Mouse (Mus musculus) right cerebral cortex, adult 2 months (tissue): ENCODE results near the gene Galnt18.

Experiments
- DNase-seq, 2 experiments: peaks; one replicate each; pipeline ENCODE4 v3.0.0; 2021 to 2022; ENCODE audit warnings: low spot score in 2 of 2

Galnt18 gene

DNA sequence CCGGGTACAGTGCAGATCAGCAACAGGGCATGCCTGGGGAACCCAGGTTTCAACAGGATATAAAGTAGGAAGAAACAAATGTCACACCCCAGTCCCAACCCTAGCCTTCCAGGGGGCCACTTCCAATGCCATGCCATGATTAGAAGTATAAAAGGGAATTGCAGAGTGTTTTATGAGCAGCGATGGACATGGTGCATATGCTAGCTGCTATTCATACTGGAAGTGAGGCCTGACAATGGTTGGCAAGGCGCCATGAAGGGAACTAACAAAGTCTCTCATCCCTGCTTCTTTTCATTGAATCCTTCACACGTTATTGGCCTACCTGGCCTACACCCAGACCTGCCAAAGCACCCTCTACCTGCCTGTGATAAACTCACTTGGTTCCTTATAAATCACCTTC lies 295.9 kb downstream of the Galnt18 start:
- DNase-seq, result no peak

DNA sequence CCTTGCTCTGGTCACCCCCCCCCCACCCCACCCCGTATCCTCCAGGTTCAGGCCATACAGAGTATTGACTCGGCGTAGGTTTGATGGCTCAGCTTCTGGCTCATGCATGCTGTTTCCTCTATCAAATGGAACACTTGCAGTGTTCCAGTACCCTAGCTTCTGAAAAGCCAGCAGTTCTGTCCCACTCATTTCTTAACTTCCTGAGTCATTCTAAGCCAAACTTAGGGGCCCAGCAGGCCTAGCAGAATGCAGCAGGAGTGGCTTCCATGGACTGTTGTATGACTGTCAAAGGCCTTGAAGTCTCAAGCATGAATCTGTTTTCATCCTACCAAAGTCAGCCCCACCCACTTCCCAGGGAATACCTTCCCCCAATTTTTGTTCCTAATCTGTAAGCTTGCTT lies 296.5 kb downstream of the Galnt18 start:
- DNase-seq, result no peak

DNA sequence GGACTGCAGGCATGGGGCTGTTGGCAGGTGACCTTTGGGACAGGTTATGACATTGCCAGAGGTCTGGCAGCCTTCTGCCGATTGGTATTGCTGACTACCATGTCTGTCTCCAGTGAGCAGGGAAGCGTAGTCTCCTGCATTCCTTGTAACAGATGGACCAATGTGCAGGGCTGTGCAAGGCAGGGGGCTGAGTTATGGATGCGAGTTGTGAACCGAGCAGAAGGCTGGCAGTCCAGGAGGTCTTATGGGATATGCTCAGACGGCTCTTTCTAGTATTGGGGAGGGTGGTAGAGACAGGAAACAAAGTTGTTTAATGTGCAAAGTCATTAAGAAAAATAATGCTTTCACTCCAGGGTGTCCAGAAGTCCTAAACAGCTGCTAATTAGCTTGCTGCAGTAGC lies 312.1 kb downstream of the Galnt18 start:
- no peak for DNase-seq

DNA sequence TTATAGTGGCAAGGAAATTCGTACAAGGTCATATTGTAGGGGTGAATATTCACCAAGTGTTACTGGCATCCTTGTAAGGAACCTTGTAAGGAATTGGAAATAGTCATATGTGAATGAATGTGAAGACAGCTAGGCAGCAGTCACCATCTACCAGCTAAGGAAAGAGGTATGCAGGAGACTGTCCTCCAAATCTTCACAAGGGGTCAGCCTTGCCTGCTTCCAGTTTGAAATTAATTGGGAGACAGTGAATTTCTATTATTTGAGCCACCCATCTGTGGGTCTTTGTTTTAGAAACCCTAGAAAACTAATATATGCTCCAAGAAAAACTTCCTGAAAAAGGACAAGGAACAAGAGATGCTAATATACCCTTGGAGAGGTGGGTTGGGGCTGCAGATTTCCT lies 313.1 kb downstream of the Galnt18 start:
- no peak for DNase-seq

- DNase-seq, result no peak
Measured at GRCm38 (mm10) chr7:111466121-111466520, 313.7 kb downstream of the Galnt18 start.

GRCm38 (mm10) chr7:111459716-111460115 lies 320.1 kb downstream of the Galnt18 start:
- DNase-seq, result no peak

DNA sequence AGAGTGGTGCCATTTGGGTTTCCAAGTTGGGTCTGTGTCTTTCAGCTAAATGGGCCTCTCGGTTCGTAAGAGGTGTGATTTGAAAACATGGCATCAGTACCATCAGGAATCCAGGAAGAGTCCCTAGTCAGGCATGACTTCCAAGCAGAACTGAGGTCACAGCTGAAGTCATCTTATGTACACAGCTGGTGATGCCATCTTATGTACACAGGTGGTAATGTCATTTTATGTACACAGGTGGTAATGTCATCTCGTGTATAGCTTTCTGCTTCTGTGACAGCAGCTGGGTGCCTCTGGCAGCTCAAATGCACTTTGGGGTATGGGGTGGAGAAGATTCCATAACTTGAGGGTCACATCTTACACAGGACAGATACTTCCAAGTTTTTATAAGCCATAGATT lies 323.8 kb downstream of the Galnt18 start:
- DNase-seq, result no peak

GRCm38 (mm10) chr7:111455541-111455940 lies 324.2 kb downstream of the Galnt18 start:
- DNase-seq, result no peak

GRCm38 (mm10) chr7:111452000-111452399 lies 327.8 kb downstream of the Galnt18 start:
- no peak for DNase-seq

GRCm38 (mm10) chr7:111450286-111451095 lies 329.3 kb downstream of the Galnt18 start:
- DNase-seq, result no peak

- no peak for DNase-seq
Measured at GRCm38 (mm10) chr7:111433173-111433572, 346.6 kb downstream of the Galnt18 start.

- no peak for DNase-seq
Measured at GRCm38 (mm10) chr7:111427392-111427791, 352.4 kb downstream of the Galnt18 start.
